Mouse (Mus musculus) limb, embryonic 12.5 days (tissue): ENCODE measurements around the gene Evx2. TPM values are rescaled to one million over a fixed set of nuclear protein-coding genes. Genes with fewer than 3 reads are reported as not detected.

Source experiments
- ATAC-seq: fragments of 200-750 bp; cut with Nextera tagmentation; 2 replicates; pipeline ENCODE4 v1.8.0; 2017; ENCODE audit warnings: low read depth, moderate TSS enrichment; ENCODE audit not compliant: insufficient number of reproducible peaks, insufficient read depth, low FRiP score, low TSS enrichment
- H3K27ac ChIP-seq: fragments of 300-500 bp; sonication (generic); 2 replicates; pipeline ENCODE4 v1.5.1; 2016; ENCODE audit warnings: mild to moderate bottlenecking, moderate library complexity
- H3K27me3 ChIP-seq: fragments of 300-500 bp; sonication (generic); 2 replicates; pipeline ENCODE4 v1.6.1; 2016; ENCODE audit warnings: mild to moderate bottlenecking, moderate library complexity
- H3K36me3 ChIP-seq: fragments of 300-500 bp; sonication (generic); 2 replicates; pipeline ENCODE4 v1.6.1; 2016; ENCODE audit warnings: mild to moderate bottlenecking, moderate library complexity
- H3K4me1 ChIP-seq: fragments of 300-500 bp; sonication (generic); replicated peaks from 2 replicates; pipeline ENCODE4 v1.6.1; 2016
- H3K4me2 ChIP-seq: fragments of 300-500 bp; sonication (generic); 2 replicates; pipeline ENCODE4 v1.6.1; 2016; ENCODE audit warnings: mild to moderate bottlenecking, moderate library complexity
- H3K4me3 ChIP-seq: fragments of 300-500 bp; sonication (generic); replicated peaks from 2 replicates; pipeline ENCODE4 v1.5.1; 2016; ENCODE audit warnings: mild to moderate bottlenecking
- H3K9ac ChIP-seq: fragments of 300-500 bp; sonication (generic); replicated peaks from 2 replicates; pipeline ENCODE4 v1.6.1; 2016; ENCODE audit warnings: mild to moderate bottlenecking, moderate library complexity
- H3K9me3 ChIP-seq: fragments of 300-500 bp; sonication (generic); 2 replicates; pipeline ENCODE4 v1.6.1; 2016; ENCODE audit warnings: mild to moderate bottlenecking, moderate library complexity
- WGBS: fragments of 180-500 bp; shearing (Covaris S2); methylation state at CpG from one replicate; pipeline ENCODE4 v1.1.7; 2016; 5-methylcytosine and 5-hydroxymethylcytosine counted together
- polyA plus RNA-seq: library from polyadenylated mRNA; unstranded; fragments of >200 nt; fragmentation: Nextera tagmentation; extraction: Ambion mirVana; gene quantifications from 2 replicates; pipeline ENCODE4 v1.2.1, GENCODE M21; 2016

Gene Evx2
- polyA plus RNA-seq, 1 experiment from 2014 or later = 8.3 TPM

GRCm38 (mm10) chr2:74670632-74671188, 11.4 kb upstream of the Evx2 start:
- WGBS = 4% methylated on average over 3 of the region's 3 CpGs
- Histone ChIP-seq H3K27me3 (peaks cover 73% of the 10 kb centered on the region), H3K4me1 (peaks cover 34% of the 10 kb centered on the region), H3K9me3 (no peaks in the 10 kb centered on the region), H3K4me2 (peak overlapping the region; percentile 74), H3K9ac (peak overlapping the region; percentile 99), H3K4me3 (peak overlapping the region; percentile 90), H3K36me3 (no peaks in the 10 kb centered on the region), H3K27ac (peak overlapping the region; percentile 66)
- no peak for ATAC-seq

GRCm38 (mm10) chr2:74669650-74670235, 10.4 kb upstream of the Evx2 start:
- Histone ChIP-seq H3K4me2 (peak overlapping the region; percentile 74), H3K36me3 (no peaks in the 10 kb centered on the region), H3K9ac (peak overlapping the region; percentile 99), H3K4me3 (peak overlapping the region; percentile 90), H3K4me1 (peaks cover 28% of the 10 kb centered on the region), H3K27ac (peak overlapping the region; percentile 95), H3K27me3 (peaks cover 69% of the 10 kb centered on the region), H3K9me3 (no peaks in the 10 kb centered on the region)
- whole genome bisulfite sequencing = 1% methylated on average over 14 of the region's 14 CpGs
- no peak for ATAC-seq

- H3K27me3 ChIP-seq = peaks cover 69% of the 10 kb centered on the region
Observed at GRCm38 (mm10) chr2:74669230-74669578, 9.8 kb upstream of the Evx2 start.

GRCm38 (mm10) chr2:74668370-74669229, 9.2 kb upstream of the Evx2 start:
- no peak for ATAC-seq
- H3K4me2 ChIP-seq = peak overlapping the region; percentile 74
- peaks cover 69% of the 10 kb centered on the region for H3K27me3 ChIP-seq
- H3K9ac ChIP-seq = peak overlapping the region; percentile 99
- peaks cover 21% of the 10 kb centered on the region for H3K4me1 ChIP-seq
- H3K4me3 ChIP-seq = peak overlapping the region; percentile 90
- no peaks in the 10 kb centered on the region for H3K36me3 ChIP-seq
- peak overlapping the region; percentile 95 for H3K27ac ChIP-seq
- H3K9me3 ChIP-seq = no peaks in the 10 kb centered on the region
- WGBS = under 1% methylated on average over 72 of the region's 74 CpGs

More at GRCm38 (mm10) chr2:74669230-74669578, 9.8 kb upstream of the Evx2 start:
- H3K4me1 ChIP-seq = peaks cover 27% of the 10 kb centered on the region
- peak overlapping the region; percentile 90 for H3K4me3 ChIP-seq
- H3K4me2 ChIP-seq = peak overlapping the region; percentile 74
- peak overlapping the region; percentile 99 for H3K9ac ChIP-seq
- no peaks in the 10 kb centered on the region for H3K36me3 ChIP-seq
- no peaks in the 10 kb centered on the region for H3K9me3 ChIP-seq
- H3K27ac ChIP-seq = peak overlapping the region; percentile 95
- ATAC-seq = no peak
- 0% methylated on average over 3 of the region's 3 CpGs for WGBS

- Histone ChIP-seq H3K4me1 (peaks cover 22% of the 10 kb centered on the region), H3K9me3 (no peaks in the 10 kb centered on the region), H3K4me3 (peak within 1 kb of the TSS; percentile 90), H3K36me3 (no peaks in the 10 kb centered on the region), H3K27ac (peak within 1 kb of the TSS; percentile 95), H3K9ac (peak within 1 kb of the TSS; percentile 99), H3K4me2 (peak within 1 kb of the TSS; percentile 74), H3K27me3 (peaks cover 68% of the 10 kb centered on the region)
- under 1% methylated on average over 28 of the region's 51 CpGs for WGBS
- peak; percentile 89 for ATAC-seq
Observed at GRCm38 (mm10) chr2:74667842-74668357, 8.5 kb upstream of the Evx2 start, which contains the start of gene Hoxd13. Hoxd13 (plus strand) TSS chr2:74668310.

GRCm38 (mm10) chr2:74667191-74667841, 8.0 kb upstream of the Evx2 start:
- Histone ChIP-seq H3K9ac (peak overlapping the region; percentile 99), H3K36me3 (no peaks in the 10 kb centered on the region)
- no peak for ATAC-seq

GRCm38 (mm10) chr2:74666411-74666810, 7.1 kb upstream of the Evx2 start:
- peaks cover 69% of the 10 kb centered on the region for H3K27me3 ChIP-seq
- H3K4me2 ChIP-seq = peak overlapping the region; percentile 74
- H3K4me3 ChIP-seq = peak overlapping the region; percentile 90
- WGBS = 3% methylated on average over 7 of the region's 7 CpGs
- ATAC-seq = no peak
- no peaks in the 10 kb centered on the region for H3K36me3 ChIP-seq
- H3K27ac ChIP-seq = peak overlapping the region; percentile 85
- H3K9me3 ChIP-seq = no peaks in the 10 kb centered on the region
- peaks cover 27% of the 10 kb centered on the region for H3K4me1 ChIP-seq
- peak overlapping the region; percentile 99 for H3K9ac ChIP-seq

More at GRCm38 (mm10) chr2:74667191-74667841, 8.0 kb upstream of the Evx2 start:
- peak overlapping the region; percentile 74 for H3K4me2 ChIP-seq
- H3K27ac ChIP-seq = peak overlapping the region; percentile 95
- H3K4me3 ChIP-seq = peak overlapping the region; percentile 90
- H3K9me3 ChIP-seq = no peaks in the 10 kb centered on the region
- H3K27me3 ChIP-seq = peaks cover 64% of the 10 kb centered on the region
- under 1% methylated on average over 36 of the region's 36 CpGs for WGBS
- peaks cover 22% of the 10 kb centered on the region for H3K4me1 ChIP-seq

- Histone ChIP-seq H3K4me2 (peak overlapping the region; percentile 74), H3K4me3 (peak overlapping the region; percentile 29), H3K27me3 (peaks cover 75% of the 10 kb centered on the region), H3K9ac (peak overlapping the region; percentile 56), H3K4me1 (peaks cover 31% of the 10 kb centered on the region), H3K36me3 (no peaks in the 10 kb centered on the region), H3K9me3 (no peaks in the 10 kb centered on the region), H3K27ac (peak overlapping the region; percentile 85)
- no peak for ATAC-seq
- 1% methylated on average over 18 of the region's 18 CpGs for WGBS
Observed at GRCm38 (mm10) chr2:74663291-74663925, 4.1 kb upstream of the Evx2 start.

- peak overlapping the region; percentile 93 for H3K9ac ChIP-seq
- H3K9me3 ChIP-seq = no peaks in the 10 kb centered on the region
- H3K4me3 ChIP-seq = peak overlapping the region; percentile 57
- peaks cover 21% of the 10 kb centered on the region; the same call in 1 of the 2 replicates for H3K4me1 ChIP-seq
- WGBS = under 1% methylated on average over 14 of the region's 14 CpGs
- 0 out of 2 replicates have a peak, but pooled peaks cover 8% of the 10 kb centered on the region for H3K36me3 ChIP-seq
- H3K4me2 ChIP-seq = peak overlapping the region; percentile 70
- peaks cover 70% of the 10 kb centered on the region for H3K27me3 ChIP-seq
- ATAC-seq = peak; percentile 45; the same call in 1 of the 2 replicates
- H3K27ac ChIP-seq = peak overlapping the region; percentile 82
Observed at GRCm38 (mm10) chr2:74661685-74662084, 2.3 kb upstream of the Evx2 start.
